Mouse (Mus musculus): ENCODE results near the gene Gpr137b. TPM values are rescaled to one million over a fixed set of nuclear protein-coding genes. Genes with fewer than 3 reads are reported as not detected.
"Not testable (repeated sequence)": the region's sequence is repeated elsewhere in the genome, so short reads cannot be mapped to it uniquely, and the experiment has no call there.

Gene Gpr137b
- polyA plus RNA-seq, 1 experiment from 2014 or later: 3.6 TPM

DNA sequence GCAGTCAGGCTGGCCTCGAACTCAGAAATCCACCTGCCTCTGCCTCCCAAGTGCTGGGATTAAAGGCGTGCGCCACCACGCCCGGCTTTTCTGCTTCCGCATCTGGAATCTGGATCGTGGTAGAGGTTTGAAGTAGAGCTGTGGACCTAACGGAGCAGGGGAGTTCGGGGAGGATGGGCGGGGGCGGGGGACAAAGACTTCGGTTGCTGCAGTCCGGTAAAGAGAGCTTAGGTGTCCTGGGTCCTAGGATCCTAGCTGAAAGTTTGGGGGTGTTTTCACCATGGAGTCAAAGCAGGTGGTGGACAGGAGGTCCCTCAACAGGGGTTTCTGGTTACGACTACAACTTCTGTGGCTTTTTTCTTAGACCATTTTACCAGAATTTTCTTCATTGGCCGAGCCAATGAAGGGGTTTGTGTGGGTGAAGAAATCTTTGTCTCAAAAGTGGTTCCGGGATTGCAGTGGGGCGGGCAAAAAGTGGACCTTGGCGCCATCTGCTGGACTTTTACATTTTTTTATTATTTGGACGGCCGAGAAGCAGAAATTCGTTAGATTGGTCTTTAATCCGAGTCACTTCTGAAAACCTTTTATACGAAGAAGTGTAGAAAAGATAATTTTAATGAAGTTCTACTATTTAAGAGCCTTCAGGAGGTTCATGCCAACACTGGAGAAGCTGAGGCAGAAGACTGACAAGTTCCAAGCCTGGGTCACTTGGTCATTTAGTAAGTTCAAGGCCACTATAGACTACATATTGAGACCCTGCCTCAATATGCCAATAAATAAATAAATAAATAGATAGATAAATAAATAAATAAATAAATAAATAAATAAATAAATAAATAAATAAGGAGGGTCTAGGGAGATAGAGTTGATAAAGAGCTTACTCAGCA lies 21.5 kb upstream of the Gpr137b start:
- DNase-seq (peak; percentile 40), ATAC-seq (0 out of 2 replicates have a peak, but pooled peaks have one; percentile 35)
- H3K4me2 ChIP-seq (ENCODE audit: low read depth, low read length): 0 out of 2 replicates have a peak overlapping the region, but pooled peaks have one; percentile 13
- not testable (repeated sequence) for H3K36me3 ChIP-seq (replicated peaks; ENCODE audit: insufficient read depth, low read length); H3K27ac ChIP-seq (ENCODE audit: low read depth); H3K4me3 ChIP-seq (ENCODE audit: low read depth, low read length); H3K9me3 ChIP-seq (ENCODE audit: low read length); H3K4me1 ChIP-seq (ENCODE audit: insufficient read depth); H3K9ac ChIP-seq (replicated peaks); H3K27me3 ChIP-seq (ENCODE audit: insufficient read depth, low read length)
- 34% methylated on average over 23 of the region's 23 CpGs for WGBS (ENCODE audit: insufficient replicate concordance)
- TF ChIP-seq CTCF (IDR thresholded peaks at IDR 0.05; ENCODE audit: low read depth): peak; percentile 59

GRCm38 (mm10) chr13:13414206-13414605 lies 20.4 kb upstream of the Gpr137b start:
- no peak overlapping the region for H3K4me3 ChIP-seq (ENCODE audit: low read depth, low read length)

GRCm38 (mm10) chr13:13405511-13405910 lies 11.7 kb upstream of the Gpr137b start:
- not testable (repeated sequence) for H3K9ac ChIP-seq (replicated peaks); DNase-seq; H3K4me2 ChIP-seq (ENCODE audit: low read depth, low read length); H3K9me3 ChIP-seq (ENCODE audit: low read length); H3K27me3 ChIP-seq (ENCODE audit: insufficient read depth, low read length); H3K4me3 ChIP-seq (ENCODE audit: low read depth, low read length); H3K36me3 ChIP-seq (replicated peaks; ENCODE audit: insufficient read depth, low read length); H3K27ac ChIP-seq (ENCODE audit: low read depth); H3K4me1 ChIP-seq (ENCODE audit: insufficient read depth)
- WGBS (ENCODE audit: insufficient replicate concordance): no CpG with 5 or more reads among the region's 6 CpGs
- 0 out of 2 replicates have a peak, but pooled peaks have one; percentile 43 for ATAC-seq

More at GRCm38 (mm10) chr13:13414206-13414605, 20.4 kb upstream of the Gpr137b start:
- H3K27ac ChIP-seq (ENCODE audit: low read depth): no peak overlapping the region
- no peak overlapping the region for H3K4me2 ChIP-seq (ENCODE audit: low read depth, low read length)
- no peaks in the 10 kb centered on the region for H3K36me3 ChIP-seq (replicated peaks; ENCODE audit: insufficient read depth, low read length)
- no peaks in the 10 kb centered on the region for H3K27me3 ChIP-seq (ENCODE audit: insufficient read depth, low read length)
- no peaks in the 10 kb centered on the region for H3K4me1 ChIP-seq (ENCODE audit: insufficient read depth)
- no peak for DNase-seq
- H3K9me3 ChIP-seq (ENCODE audit: low read length): no peaks in the 10 kb centered on the region
- ATAC-seq: no peak
- TF ChIP-seq CTCF (IDR thresholded peaks at IDR 0.05; ENCODE audit: low read depth) (no peak), EP300 (IDR thresholded peaks at IDR 0.05; ENCODE audit: low read depth) (no peak)
- no peak overlapping the region for H3K9ac ChIP-seq (replicated peaks)
- WGBS (ENCODE audit: insufficient replicate concordance): 56% methylated on average over 3 of the region's 3 CpGs

DNA sequence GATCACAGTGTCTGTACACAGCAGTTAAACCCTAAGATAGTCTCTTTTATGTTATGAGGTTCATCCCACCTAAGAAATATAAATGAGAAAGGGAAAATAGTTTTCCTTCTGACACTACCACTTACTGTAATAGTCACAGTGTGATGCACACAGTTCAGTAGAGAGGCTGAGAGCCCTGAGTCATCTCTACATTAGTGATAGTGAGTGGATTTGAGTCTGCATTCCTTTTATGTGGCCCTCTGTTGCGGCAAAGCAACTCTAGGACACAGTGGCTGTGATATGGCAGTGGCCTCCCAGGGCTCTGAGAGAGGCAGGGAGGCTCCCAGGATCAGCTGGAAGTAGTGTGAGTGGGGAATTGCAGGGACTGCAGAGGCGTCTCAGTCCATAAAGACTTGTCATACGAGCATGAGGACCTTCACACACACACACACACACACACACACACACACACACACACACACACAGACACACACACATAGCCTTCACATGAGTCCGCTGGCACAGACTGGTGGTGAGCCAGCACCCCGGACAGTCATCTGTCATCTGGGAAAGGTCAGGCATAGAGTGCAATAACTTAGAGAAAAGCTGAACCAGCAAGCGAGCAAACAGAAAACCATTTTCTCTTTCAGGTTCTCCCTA lies 10.8 kb upstream of the Gpr137b start:
- ATAC-seq: peak; percentile 31; the same call in 1 of the 2 replicates
- WGBS (ENCODE audit: insufficient replicate concordance): 63% methylated on average over 5 of the region's 6 CpGs

GRCm38 (mm10) chr13:13403839-13404238 lies 10.0 kb upstream of the Gpr137b start:
- not testable (repeated sequence) for H3K4me2 ChIP-seq (ENCODE audit: low read depth, low read length); H3K4me1 ChIP-seq (ENCODE audit: insufficient read depth); H3K36me3 ChIP-seq (replicated peaks; ENCODE audit: insufficient read depth, low read length); H3K9ac ChIP-seq (replicated peaks); H3K4me3 ChIP-seq (ENCODE audit: low read depth, low read length); H3K9me3 ChIP-seq (ENCODE audit: low read length); H3K27ac ChIP-seq (ENCODE audit: low read depth); H3K27me3 ChIP-seq (ENCODE audit: insufficient read depth, low read length); DNase-seq; ATAC-seq
- 71% methylated on average over 3 of the region's 6 CpGs for WGBS (ENCODE audit: insufficient replicate concordance)

More for the DNA sequence above, 10.8 kb upstream of the Gpr137b start:
- H3K36me3 ChIP-seq (replicated peaks; ENCODE audit: insufficient read depth, low read length); H3K27me3 ChIP-seq (ENCODE audit: insufficient read depth, low read length); H3K4me1 ChIP-seq (ENCODE audit: insufficient read depth); H3K4me2 ChIP-seq (ENCODE audit: low read depth, low read length); H3K27ac ChIP-seq (ENCODE audit: low read depth); H3K4me3 ChIP-seq (ENCODE audit: low read depth, low read length); H3K9me3 ChIP-seq (ENCODE audit: low read length); DNase-seq; H3K9ac ChIP-seq (replicated peaks): not testable (repeated sequence)

DNA sequence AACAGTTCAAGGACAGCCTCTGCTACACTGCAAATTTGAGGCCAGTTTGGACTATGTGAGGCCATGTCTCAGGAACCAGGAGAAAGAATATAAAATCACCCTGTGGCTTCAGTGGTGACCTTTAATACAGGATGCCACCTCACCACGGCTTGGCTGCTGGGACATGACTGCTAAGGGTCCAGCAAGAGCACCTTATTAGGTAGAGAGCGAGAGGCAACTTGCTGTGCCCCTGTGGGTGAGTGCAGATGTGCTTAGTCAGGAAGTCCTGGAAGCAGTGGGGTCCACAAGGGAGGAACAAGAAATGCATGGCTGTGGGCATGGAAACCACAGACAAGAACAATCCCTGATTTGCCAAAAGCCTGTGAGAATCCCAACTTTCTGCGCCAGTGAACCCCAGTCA lies 9.6 kb upstream of the Gpr137b start:
- H3K4me3 ChIP-seq (ENCODE audit: low read depth, low read length); H3K36me3 ChIP-seq (replicated peaks; ENCODE audit: insufficient read depth, low read length); H3K27me3 ChIP-seq (ENCODE audit: insufficient read depth, low read length); H3K4me1 ChIP-seq (ENCODE audit: insufficient read depth); H3K4me2 ChIP-seq (ENCODE audit: low read depth, low read length); H3K9me3 ChIP-seq (ENCODE audit: low read length); H3K27ac ChIP-seq (ENCODE audit: low read depth); H3K9ac ChIP-seq (replicated peaks); ATAC-seq; DNase-seq: not testable (repeated sequence)
- WGBS (ENCODE audit: insufficient replicate concordance): 67% methylated on average over 2 of the region's 3 CpGs

DNA sequence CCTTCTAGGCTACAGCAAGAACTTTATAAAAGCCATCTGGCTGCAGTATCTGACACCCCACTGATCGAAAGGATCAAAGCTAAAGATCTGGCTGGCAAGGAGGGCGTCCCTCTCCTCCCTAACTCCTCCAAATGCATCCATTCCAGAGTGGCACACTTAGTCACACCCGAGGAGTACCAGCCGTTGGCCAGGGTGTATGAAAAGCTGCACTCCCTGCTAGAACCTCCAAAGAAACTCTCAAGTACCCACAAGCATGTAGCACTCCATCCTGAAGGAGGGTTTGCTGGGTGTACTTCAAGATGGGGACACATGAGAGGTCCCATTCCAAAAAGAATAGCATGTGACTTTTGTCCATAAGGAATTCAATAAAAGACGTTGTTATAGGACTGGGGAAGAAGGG lies 9.0 kb upstream of the Gpr137b start:
- H3K4me2 ChIP-seq (ENCODE audit: low read depth, low read length); H3K27ac ChIP-seq (ENCODE audit: low read depth); ATAC-seq: not testable (repeated sequence)

GRCm38 (mm10) chr13:13400851-13401250 lies 7.0 kb upstream of the Gpr137b start:
- H3K9me3 ChIP-seq (ENCODE audit: low read length); H3K4me2 ChIP-seq (ENCODE audit: low read depth, low read length); H3K4me1 ChIP-seq (ENCODE audit: insufficient read depth); H3K9ac ChIP-seq (replicated peaks); ATAC-seq; DNase-seq; H3K36me3 ChIP-seq (replicated peaks; ENCODE audit: insufficient read depth, low read length); H3K4me3 ChIP-seq (ENCODE audit: low read depth, low read length); H3K27me3 ChIP-seq (ENCODE audit: insufficient read depth, low read length); H3K27ac ChIP-seq (ENCODE audit: low read depth): not testable (repeated sequence)
- 59% methylated on average over 3 of the region's 3 CpGs for WGBS (ENCODE audit: insufficient replicate concordance)

More for the DNA sequence above, 9.0 kb upstream of the Gpr137b start:
- WGBS (ENCODE audit: insufficient replicate concordance): 72% methylated on average over 5 of the region's 5 CpGs
- H3K4me1 ChIP-seq (ENCODE audit: insufficient read depth); H3K4me3 ChIP-seq (ENCODE audit: low read depth, low read length); H3K36me3 ChIP-seq (replicated peaks; ENCODE audit: insufficient read depth, low read length); H3K9me3 ChIP-seq (ENCODE audit: low read length); H3K27me3 ChIP-seq (ENCODE audit: insufficient read depth, low read length); DNase-seq; H3K9ac ChIP-seq (replicated peaks): not testable (repeated sequence)

- peak; percentile 16; the same call in 1 of the 2 replicates for ATAC-seq
- 3% methylated on average over 12 of the region's 15 CpGs for WGBS (ENCODE audit: insufficient replicate concordance)
- H3K36me3 ChIP-seq (replicated peaks; ENCODE audit: insufficient read depth, low read length); H3K27ac ChIP-seq (ENCODE audit: low read depth); H3K27me3 ChIP-seq (ENCODE audit: insufficient read depth, low read length); H3K4me1 ChIP-seq (ENCODE audit: insufficient read depth); H3K9me3 ChIP-seq (ENCODE audit: low read length); H3K9ac ChIP-seq (replicated peaks): not testable (repeated sequence)
- H3K4me3 ChIP-seq (ENCODE audit: low read depth, low read length): peak overlapping the region; percentile 31
- peak; percentile 26 for DNase-seq
- peak overlapping the region; percentile 55 for H3K4me2 ChIP-seq (ENCODE audit: low read depth, low read length)
Measured at GRCm38 (mm10) chr13:13394096-13394395, 232 bp upstream of the Gpr137b start.

Measured in liver, postnatal 0 days (tissue).